Mouse (Mus musculus) embryonic facial prominence, embryonic 14.5 days (tissue): ENCODE measurements around the gene Pde9a. TPM values are rescaled to one million over a fixed set of nuclear protein-coding genes. Genes with fewer than 3 reads are reported as not detected.

Source experiments
- ATAC-seq: fragments of 200-750 bp; cut with Nextera tagmentation; 2 replicates; pipeline ENCODE4 v1.8.0; 2017; ENCODE audit warnings: low read depth, moderate number of reproducible peaks, moderate TSS enrichment
- DNase-seq: peaks from one replicate; pipeline ENCODE4 v3.0.0-alpha.2; 2015; ENCODE audit warnings: low spot score
- H3K27ac ChIP-seq: fragments of 300-500 bp; sonication (generic); replicated peaks from 2 replicates; pipeline ENCODE4 v1.5.1; 2014; ENCODE audit warnings: low read depth, mild to moderate bottlenecking, low read length, moderate library complexity
- H3K27me3 ChIP-seq: fragments of 300-500 bp; sonication (generic); replicated peaks from 2 replicates; pipeline ENCODE4 v1.6.1; 2014; ENCODE audit warnings: low read length; ENCODE audit not compliant: control insufficient read depth, insufficient read depth
- H3K36me3 ChIP-seq: fragments of 300-500 bp; sonication (generic); 2 replicates; pipeline ENCODE4 v1.6.1; 2014; ENCODE audit warnings: low read length, mixed read lengths; ENCODE audit not compliant: control insufficient read depth, insufficient read depth
- H3K4me1 ChIP-seq: fragments of 300-500 bp; sonication (generic); 2 replicates; pipeline ENCODE4 v1.6.1; 2014; ENCODE audit warnings: antibody characterized with exemption, low read length; ENCODE audit not compliant: control insufficient read depth, insufficient read depth
- H3K4me2 ChIP-seq: fragments of 300-500 bp; sonication (generic); 2 replicates; pipeline ENCODE4 v1.6.1; 2014; ENCODE audit warnings: low read depth, mild to moderate bottlenecking, low read length, moderate library complexity, mixed read lengths
- H3K4me3 ChIP-seq: fragments of 300-500 bp; sonication (generic); 2 replicates; pipeline ENCODE4 v1.5.1; 2014; ENCODE audit warnings: low read depth, mild to moderate bottlenecking, low read length
- H3K9ac ChIP-seq: fragments of 300-500 bp; sonication (generic); 2 replicates; pipeline ENCODE4 v1.6.1; 2014; ENCODE audit warnings: low read depth, mild to moderate bottlenecking, low read length, moderate library complexity, mixed read lengths
- H3K9me3 ChIP-seq: fragments of 300-500 bp; sonication (generic); 2 replicates; pipeline ENCODE4 v1.6.1; 2016; ENCODE audit warnings: low read length; ENCODE audit not compliant: control insufficient read depth
- WGBS: fragments of 180-500 bp; shearing (Covaris S2); extraction: QIAGEN DNeasy Blood & Tissue Kit; methylation state at CpG from one replicate; pipeline ENCODE4 v1.1.7; 2014; 5-methylcytosine and 5-hydroxymethylcytosine counted together
- polyA plus RNA-seq: library from polyadenylated mRNA; unstranded; fragments of >200 nt; fragmentation: Nextera tagmentation; extraction: Ambion mirVana; gene quantifications from 2 replicates; pipeline ENCODE4 v1.2.1, GENCODE M21; 2014

Pde9a gene
- polyA plus RNA-seq, 1 experiment from 2014 or later, result 14.5 TPM

GRCm38 (mm10) chr17:31478606-31479005, 92.6 kb downstream of the Pde9a start:
- WGBS, result 66% methylated on average over 7 of the region's 7 CpGs
- H3K4me1 ChIP-seq, result peaks cover 5% of the 10 kb centered on the region; the same call in 1 of the 2 replicates
- H3K4me3 ChIP-seq, result no peak overlapping the region
- no peak overlapping the region for H3K9ac ChIP-seq
- H3K4me2 ChIP-seq, result no peak overlapping the region
- no peak overlapping the region for H3K27ac ChIP-seq
- no peak for ATAC-seq
- H3K9me3 ChIP-seq, result no peaks in the 10 kb centered on the region
- H3K36me3 ChIP-seq, result peaks cover 3% of the 10 kb centered on the region; the same call in 1 of the 2 replicates
- no peak for DNase-seq
- no peaks in the 10 kb centered on the region for H3K27me3 ChIP-seq

GRCm38 (mm10) chr17:31479108-31479844, 93.3 kb downstream of the Pde9a start:
- DNase-seq, result no peak
- Histone ChIP-seq H3K27ac (no peak overlapping the region), H3K9me3 (no peaks in the 10 kb centered on the region), H3K4me2 (no peak overlapping the region), H3K9ac (no peak overlapping the region), H3K4me1 (peaks cover 5% of the 10 kb centered on the region; the same call in 1 of the 2 replicates), H3K27me3 (no peaks in the 10 kb centered on the region), H3K36me3 (0 out of 2 replicates have a peak, but pooled peaks cover 3% of the 10 kb centered on the region), H3K4me3 (no peak overlapping the region)
- no peak for ATAC-seq
- WGBS, result 32% methylated on average over 11 of the region's 11 CpGs

- Histone ChIP-seq H3K36me3 (no peaks in the 10 kb centered on the region), H3K4me2 (no peak overlapping the region), H3K9me3 (no peaks in the 10 kb centered on the region), H3K4me1 (peaks cover 5% of the 10 kb centered on the region; the same call in 1 of the 2 replicates), H3K27me3 (no peaks in the 10 kb centered on the region), H3K27ac (no peak overlapping the region), H3K4me3 (no peak overlapping the region), H3K9ac (no peak overlapping the region)
- DNase-seq (no peak), ATAC-seq (no peak)
- WGBS, result 66% methylated on average over 10 of the region's 10 CpGs
These were observed 100.7 kb downstream of the Pde9a start for GRCm38 (mm10) chr17:31486616-31487198.

GRCm38 (mm10) chr17:31487433-31488060, 101.5 kb downstream of the Pde9a start:
- H3K9me3 ChIP-seq, result no peaks in the 10 kb centered on the region
- ATAC-seq (no peak), DNase-seq (no peak)
- no peak overlapping the region for H3K4me3 ChIP-seq
- H3K9ac ChIP-seq, result no peak overlapping the region
- 28% methylated on average over 6 of the region's 6 CpGs for WGBS
- H3K36me3 ChIP-seq, result no peaks in the 10 kb centered on the region
- no peak overlapping the region for H3K27ac ChIP-seq
- no peak overlapping the region for H3K4me2 ChIP-seq
- no peaks in the 10 kb centered on the region for H3K4me1 ChIP-seq
- H3K27me3 ChIP-seq, result no peaks in the 10 kb centered on the region

GRCm38 (mm10) chr17:31491355-31491754, 105.3 kb downstream of the Pde9a start:
- no peak overlapping the region for H3K27ac ChIP-seq
- no peak for DNase-seq
- H3K4me1 ChIP-seq, result no peaks in the 10 kb centered on the region
- H3K36me3 ChIP-seq, result peaks cover 11% of the 10 kb centered on the region
- H3K9me3 ChIP-seq, result no peaks in the 10 kb centered on the region
- no peak overlapping the region for H3K4me2 ChIP-seq
- ATAC-seq, result no peak
- no peak overlapping the region for H3K4me3 ChIP-seq
- no peaks in the 10 kb centered on the region for H3K27me3 ChIP-seq
- no peak overlapping the region for H3K9ac ChIP-seq

GRCm38 (mm10) chr17:31492416-31492815, 106.4 kb downstream of the Pde9a start:
- ATAC-seq, result peak; percentile 48; the same call in 1 of the 2 replicates

GRCm38 (mm10) chr17:31494989-31495388, 109.0 kb downstream of the Pde9a start:
- Histone ChIP-seq H3K4me1 (no peaks in the 10 kb centered on the region), H3K9ac (no peak overlapping the region), H3K27ac (no peak overlapping the region), H3K36me3 (peaks cover 44% of the 10 kb centered on the region), H3K27me3 (no peaks in the 10 kb centered on the region), H3K4me3 (no peak overlapping the region), H3K4me2 (no peak overlapping the region), H3K9me3 (no peaks in the 10 kb centered on the region)
- no peak for ATAC-seq
- no peak for DNase-seq
- WGBS, result 83% methylated on average over 1 of the region's 1 CpGs

More at GRCm38 (mm10) chr17:31492416-31492815, 106.4 kb downstream of the Pde9a start:
- Histone ChIP-seq H3K36me3 (peaks cover 20% of the 10 kb centered on the region), H3K4me1 (no peaks in the 10 kb centered on the region), H3K4me2 (no peak overlapping the region), H3K9me3 (no peaks in the 10 kb centered on the region), H3K27ac (no peak overlapping the region), H3K4me3 (no peak overlapping the region), H3K9ac (no peak overlapping the region), H3K27me3 (no peaks in the 10 kb centered on the region)
- WGBS, result 0% methylated on average over 2 of the region's 2 CpGs
- DNase-seq, result peak; percentile 92

GRCm38 (mm10) chr17:31497726-31498125, 111.7 kb downstream of the Pde9a start:
- Histone ChIP-seq H3K4me1 (no peaks in the 10 kb centered on the region), H3K36me3 (peaks cover 65% of the 10 kb centered on the region)
- WGBS, result 86% methylated on average over 6 of the region's 6 CpGs

More at GRCm38 (mm10) chr17:31497726-31498125, 111.7 kb downstream of the Pde9a start:
- ATAC-seq (no peak), DNase-seq (no peak)
- no peaks in the 10 kb centered on the region for H3K27me3 ChIP-seq
- no peak overlapping the region for H3K4me2 ChIP-seq
- H3K4me3 ChIP-seq, result no peak overlapping the region
- H3K27ac ChIP-seq, result no peak overlapping the region
- H3K9me3 ChIP-seq, result no peaks in the 10 kb centered on the region
- H3K9ac ChIP-seq, result no peak overlapping the region
